Mouse (Mus musculus): ENCODE results near the gene Pacs1. TPM values are rescaled to one million over a fixed set of nuclear protein-coding genes. Genes with fewer than 3 reads are reported as not detected.
"Not testable (repeated sequence)": the region's sequence is repeated elsewhere in the genome, so short reads cannot be mapped to it uniquely, and the experiment has no call there.

The Pacs1 gene
- polyA plus RNA-seq, 1 experiment, result 40.6 TPM

DNA sequence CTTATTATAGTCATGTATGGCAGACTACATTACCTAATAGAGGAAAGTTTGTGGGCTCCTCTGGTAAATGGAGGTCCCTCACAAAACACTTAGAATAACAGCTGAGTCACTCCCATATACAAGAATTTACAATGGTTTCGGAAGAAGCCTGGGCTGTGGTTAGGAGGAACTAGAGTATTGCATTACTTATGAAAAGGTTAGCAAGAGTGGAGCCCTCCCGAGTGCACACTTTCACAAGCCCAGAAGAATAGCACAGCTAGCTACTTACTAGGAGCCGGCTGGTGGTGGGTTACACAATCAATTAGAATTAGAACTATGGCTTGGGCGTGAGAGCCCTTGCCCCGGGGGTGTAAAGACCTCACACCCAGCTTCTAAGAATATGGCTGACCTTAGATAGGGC is 94.3 kb downstream of the Pacs1 start:
- TF ChIP-seq POLR2A (IDR thresholded peaks at IDR 0.05; ENCODE audit: borderline replicate concordance, extremely low read depth, low read depth, low read length), result no peak
- TF ChIP-seq CTCF (IDR thresholded peaks at IDR 0.05; ENCODE audit: insufficient read depth, low read length), result no peak
- no peak for DNase-seq
- 56% methylated on average over 5 of the region's 5 CpGs for WGBS
- no peaks in the 10 kb centered on the region; the same call in 1 of the 2 replicates for H3K4me1 ChIP-seq (ENCODE audit: control insufficient read depth, insufficient read depth, low read length)
- no peak overlapping the region for H3K4me3 ChIP-seq (replicated peaks; ENCODE audit: extremely low read depth, low read depth, low read length)

DNA sequence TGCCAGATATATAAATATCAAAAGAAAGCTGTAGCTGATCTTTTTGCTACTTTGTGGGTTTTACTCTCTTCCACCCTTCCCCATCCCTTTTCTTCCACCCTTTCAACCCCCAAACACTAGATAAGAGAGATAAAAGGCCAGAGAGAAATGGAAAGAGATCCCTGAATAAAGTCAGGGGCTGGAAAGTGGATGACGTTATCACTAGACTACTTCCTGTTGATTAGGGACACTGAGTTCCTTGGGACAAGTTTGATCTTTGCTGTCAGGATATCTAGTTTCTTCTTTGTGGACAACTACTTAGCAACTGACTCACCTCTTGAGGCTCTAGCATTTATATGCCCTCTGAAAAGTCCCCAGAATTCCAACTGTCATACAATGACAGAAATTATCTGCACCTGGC is 102.5 kb downstream of the Pacs1 start:
- Histone ChIP-seq H3K4me1 (ENCODE audit: control insufficient read depth, insufficient read depth, low read length) (no peaks in the 10 kb centered on the region; the same call in 1 of the 2 replicates), H3K4me3 (replicated peaks; ENCODE audit: extremely low read depth, low read depth, low read length) (no peak overlapping the region)
- TF ChIP-seq CTCF (IDR thresholded peaks at IDR 0.05; ENCODE audit: insufficient read depth, low read length) (no peak), POLR2A (IDR thresholded peaks at IDR 0.05; ENCODE audit: borderline replicate concordance, extremely low read depth, low read depth, low read length) (no peak)
- no peak for DNase-seq
- 54% methylated on average over 1 of the region's 1 CpGs for WGBS

DNA sequence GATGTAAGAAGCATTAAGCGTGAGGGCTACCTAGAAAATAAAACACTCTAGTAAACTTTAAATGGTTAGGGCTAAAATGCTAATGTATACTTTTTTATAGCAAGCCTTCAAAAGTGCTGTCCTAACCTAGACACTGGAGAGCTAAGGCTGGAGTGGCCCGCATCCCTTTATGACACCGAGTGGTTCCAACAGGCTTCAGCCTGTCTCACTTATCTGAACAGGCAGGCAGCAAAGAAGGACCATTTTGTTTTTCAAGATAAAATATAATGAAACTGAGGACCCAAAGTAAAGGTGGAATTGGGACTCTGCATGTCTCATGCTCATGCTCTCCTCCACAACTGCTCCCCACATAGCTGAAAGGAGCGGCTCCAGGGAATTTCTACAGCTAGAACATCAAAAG is 105.4 kb downstream of the Pacs1 start:
- no peak for DNase-seq
- no peak overlapping the region for H3K4me3 ChIP-seq (replicated peaks; ENCODE audit: extremely low read depth, low read depth, low read length)
- WGBS, result 92% methylated on average over 4 of the region's 4 CpGs
- no peaks in the 10 kb centered on the region for H3K4me1 ChIP-seq (ENCODE audit: control insufficient read depth, insufficient read depth, low read length)
- no peak for TF ChIP-seq CTCF (IDR thresholded peaks at IDR 0.05; ENCODE audit: insufficient read depth, low read length)
- TF ChIP-seq POLR2A (IDR thresholded peaks at IDR 0.05; ENCODE audit: borderline replicate concordance, extremely low read depth, low read depth, low read length), result no peak

DNA sequence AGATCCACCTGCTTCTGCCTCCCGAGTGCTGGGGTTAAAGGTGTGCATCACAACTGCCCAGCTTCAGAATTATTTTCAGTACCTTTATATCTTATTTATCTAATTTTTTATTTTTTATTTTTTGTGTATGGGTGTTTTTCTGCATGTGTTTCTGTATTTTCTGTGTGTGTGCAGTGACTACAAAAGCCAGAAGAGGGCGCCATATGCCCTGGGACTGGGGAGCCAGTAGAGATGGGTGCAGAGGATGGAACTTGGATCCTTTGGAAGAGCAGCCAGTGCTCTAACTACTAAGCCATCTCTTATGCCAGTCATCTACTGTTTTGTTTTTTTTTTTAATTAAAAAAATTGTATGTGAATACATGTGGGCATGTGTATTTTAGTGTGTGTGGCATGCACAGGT is 108.5 kb downstream of the Pacs1 start:
- no peak for DNase-seq
- 76% methylated on average over 2 of the region's 2 CpGs for WGBS
- H3K4me3 ChIP-seq (replicated peaks; ENCODE audit: extremely low read depth, low read depth, low read length), result no peak overlapping the region
- no peaks in the 10 kb centered on the region for H3K4me1 ChIP-seq (ENCODE audit: control insufficient read depth, insufficient read depth, low read length)
- TF ChIP-seq POLR2A (IDR thresholded peaks at IDR 0.05; ENCODE audit: borderline replicate concordance, extremely low read depth, low read depth, low read length) (no peak), CTCF (IDR thresholded peaks at IDR 0.05; ENCODE audit: insufficient read depth, low read length) (peak; percentile 56)

DNA sequence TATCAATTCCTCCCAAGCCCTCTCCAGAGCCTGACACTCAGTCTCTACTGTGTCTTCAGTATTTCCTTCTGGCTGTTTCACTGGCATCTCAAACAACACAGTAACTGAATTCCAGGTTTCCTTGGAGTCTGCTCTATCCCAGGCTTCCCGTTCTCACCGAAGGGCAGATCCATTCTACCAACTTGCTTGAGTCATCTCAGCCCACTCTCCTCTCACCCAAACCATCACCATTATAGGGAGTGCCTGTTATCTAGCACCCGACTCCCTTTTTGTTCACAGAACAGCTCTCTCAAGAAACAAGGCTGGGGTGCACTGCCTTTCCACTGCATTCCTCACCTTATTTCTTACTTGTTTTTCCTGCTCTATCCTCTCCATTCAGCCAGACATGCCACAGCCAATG is 111.0 kb downstream of the Pacs1 start:
- WGBS, result 93% methylated on average over 3 of the region's 3 CpGs
- Histone ChIP-seq H3K4me1 (ENCODE audit: control insufficient read depth, insufficient read depth, low read length) (no peaks in the 10 kb centered on the region), H3K4me3 (replicated peaks; ENCODE audit: extremely low read depth, low read depth, low read length) (no peak overlapping the region)
- DNase-seq, result no peak
- TF ChIP-seq CTCF (IDR thresholded peaks at IDR 0.05; ENCODE audit: insufficient read depth, low read length) (no peak), POLR2A (IDR thresholded peaks at IDR 0.05; ENCODE audit: borderline replicate concordance, extremely low read depth, low read depth, low read length) (no peak)

DNA sequence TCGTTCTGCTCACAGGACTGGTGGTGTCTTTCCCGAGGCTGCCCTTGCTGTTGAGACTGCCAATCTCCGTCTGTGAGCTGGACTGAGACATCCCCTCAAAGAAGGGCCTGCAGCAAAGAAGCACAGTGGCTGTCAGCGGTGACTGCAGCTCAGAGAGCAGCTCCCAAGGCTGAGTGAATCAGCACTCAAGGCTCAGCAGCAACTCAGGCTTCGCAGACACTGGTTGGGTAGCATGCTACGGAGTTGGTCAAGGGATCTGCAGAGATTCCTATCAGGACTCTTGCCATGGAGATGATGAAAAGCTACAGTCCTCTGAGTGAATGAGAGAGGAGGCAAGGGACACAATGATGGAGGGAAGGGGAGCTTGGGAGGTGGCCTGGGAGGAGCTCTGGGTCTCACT is 120.7 kb downstream of the Pacs1 start:
- 89% methylated on average over 6 of the region's 6 CpGs for WGBS
- no peaks in the 10 kb centered on the region for H3K4me1 ChIP-seq (ENCODE audit: control insufficient read depth, insufficient read depth, low read length)
- H3K4me3 ChIP-seq (replicated peaks; ENCODE audit: extremely low read depth, low read depth, low read length), result no peak overlapping the region
- no peak for DNase-seq
- TF ChIP-seq CTCF (IDR thresholded peaks at IDR 0.05; ENCODE audit: insufficient read depth, low read length), result no peak
- no peak for TF ChIP-seq POLR2A (IDR thresholded peaks at IDR 0.05; ENCODE audit: borderline replicate concordance, extremely low read depth, low read depth, low read length)

DNA sequence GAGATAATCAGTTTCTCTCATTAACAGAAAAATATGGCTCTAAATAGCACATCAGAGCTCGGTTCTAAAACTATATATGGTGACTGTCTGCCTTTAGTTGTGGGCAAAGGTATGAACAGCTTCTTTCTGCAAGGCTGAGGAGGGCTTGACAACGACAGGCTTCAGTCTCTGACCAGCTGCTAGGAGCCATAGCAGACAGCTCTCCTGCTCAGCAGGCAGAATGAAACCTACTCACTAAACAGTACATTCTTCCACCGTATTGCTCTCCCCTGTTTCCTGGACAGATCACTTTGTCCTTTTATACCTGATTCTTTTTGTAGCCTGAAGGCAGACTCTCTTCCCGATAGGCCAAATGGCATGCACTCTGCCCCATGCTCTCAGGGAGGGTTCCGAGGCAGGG is 121.2 kb downstream of the Pacs1 start:
- WGBS, result 83% methylated on average over 5 of the region's 5 CpGs
- no peak for TF ChIP-seq CTCF (IDR thresholded peaks at IDR 0.05; ENCODE audit: insufficient read depth, low read length)
- no peak for DNase-seq
- no peaks in the 10 kb centered on the region for H3K4me1 ChIP-seq (ENCODE audit: control insufficient read depth, insufficient read depth, low read length)
- no peak overlapping the region for H3K4me3 ChIP-seq (replicated peaks; ENCODE audit: extremely low read depth, low read depth, low read length)

DNA sequence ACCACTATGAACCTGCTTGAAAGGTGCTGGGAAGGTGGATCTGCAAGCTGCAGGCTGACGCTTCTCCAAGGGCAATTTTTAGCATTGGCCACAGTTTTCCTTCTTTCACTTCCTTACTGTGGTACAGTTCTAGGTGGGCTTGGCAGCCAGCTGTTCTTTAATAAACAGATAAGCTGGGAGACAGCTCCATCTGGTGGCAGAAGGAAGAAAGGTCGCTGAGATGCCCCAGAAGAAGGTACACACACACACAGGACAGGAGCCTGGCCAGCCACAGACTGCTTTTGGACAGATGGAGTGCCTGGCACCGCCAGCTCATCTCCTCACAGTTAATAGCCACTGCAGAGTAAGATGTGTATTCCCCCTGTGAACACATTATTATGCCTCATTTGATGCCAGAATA is 121.6 kb downstream of the Pacs1 start:
- TF ChIP-seq CTCF (IDR thresholded peaks at IDR 0.05; ENCODE audit: insufficient read depth, low read length) (0 out of 2 replicates have a peak, but pooled peaks have one; percentile 29), POLR2A (IDR thresholded peaks at IDR 0.05; ENCODE audit: borderline replicate concordance, extremely low read depth, low read depth, low read length) (no peak)
- 31% methylated on average over 3 of the region's 3 CpGs for WGBS
- DNase-seq, result peak; percentile 31

DNA sequence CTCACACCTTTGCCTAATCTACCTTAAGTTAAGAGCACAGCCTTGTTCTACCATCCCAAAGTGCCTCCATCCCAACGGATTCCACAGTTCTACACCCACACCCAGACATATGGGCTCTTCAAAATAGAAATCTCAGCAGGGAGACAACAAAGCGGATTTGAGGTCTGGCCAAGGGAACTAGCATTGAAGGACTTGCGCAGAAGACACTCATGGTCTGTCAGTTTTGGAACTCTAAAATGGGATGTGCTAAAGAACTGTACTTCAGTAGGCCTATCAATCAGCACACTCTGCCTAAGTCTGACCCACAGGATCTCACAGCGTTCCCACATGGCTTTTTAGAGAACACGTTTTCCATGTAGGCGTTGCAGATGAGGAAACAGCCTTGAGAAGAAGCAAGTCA is 122.6 kb downstream of the Pacs1 start:
- Histone ChIP-seq H3K4me1 (ENCODE audit: control insufficient read depth, insufficient read depth, low read length) (no peaks in the 10 kb centered on the region), H3K4me3 (replicated peaks; ENCODE audit: extremely low read depth, low read depth, low read length) (no peak overlapping the region)
- no peak for TF ChIP-seq POLR2A (IDR thresholded peaks at IDR 0.05; ENCODE audit: borderline replicate concordance, extremely low read depth, low read depth, low read length)
- TF ChIP-seq CTCF (IDR thresholded peaks at IDR 0.05; ENCODE audit: insufficient read depth, low read length), result no peak
- WGBS, result 91% methylated on average over 6 of the region's 6 CpGs
- DNase-seq, result no peak

More for the DNA sequence above, 121.6 kb downstream of the Pacs1 start:
- no peak overlapping the region for H3K4me3 ChIP-seq (replicated peaks; ENCODE audit: extremely low read depth, low read depth, low read length)
- no peaks in the 10 kb centered on the region for H3K4me1 ChIP-seq (ENCODE audit: control insufficient read depth, insufficient read depth, low read length)

DNA sequence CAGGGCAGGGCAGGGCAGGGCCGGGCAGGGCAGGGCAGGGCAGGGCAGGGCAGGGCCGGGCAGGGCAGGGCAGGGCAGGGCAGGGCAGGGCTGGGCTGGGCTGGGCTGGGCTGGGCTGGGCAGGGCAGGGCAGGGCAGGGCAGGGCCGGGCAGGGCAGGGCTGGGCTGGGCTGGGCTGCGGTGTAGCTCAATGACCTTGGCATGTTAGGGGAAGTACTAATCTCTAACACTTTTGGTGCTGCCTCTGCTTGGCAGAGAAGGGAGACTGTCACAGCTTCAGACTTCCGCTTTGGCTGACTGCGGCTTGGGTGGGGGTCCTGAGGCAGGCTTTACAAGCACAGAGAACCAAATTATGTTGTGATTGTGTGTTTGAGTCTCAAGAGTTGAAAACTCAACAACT is 123.9 kb downstream of the Pacs1 start:
- WGBS, result 74% methylated on average over 5 of the region's 6 CpGs
- DNase-seq; H3K4me3 ChIP-seq (replicated peaks; ENCODE audit: extremely low read depth, low read depth, low read length); H3K4me1 ChIP-seq (ENCODE audit: control insufficient read depth, insufficient read depth, low read length): not testable (repeated sequence)

DNA sequence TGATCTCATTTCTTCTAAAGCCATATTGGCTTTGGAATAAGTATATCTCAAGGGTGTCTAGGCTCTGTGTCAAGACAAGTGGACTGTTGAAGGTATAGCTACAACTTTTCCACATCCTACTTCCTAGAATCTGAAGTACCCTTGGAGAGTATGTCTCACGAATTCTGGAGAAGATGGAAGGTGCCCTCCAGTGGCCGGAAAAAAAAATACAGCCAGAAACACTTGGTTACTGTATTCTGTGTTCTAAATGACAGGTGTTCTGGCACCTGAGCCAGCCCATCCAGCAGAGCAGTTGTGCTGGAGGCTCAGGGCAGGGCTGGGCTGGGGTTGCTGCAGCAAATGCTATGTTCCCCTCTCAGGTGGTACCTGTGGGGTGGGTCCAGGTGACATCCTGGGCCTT is 133.3 kb downstream of the Pacs1 start:
- 8% methylated on average over 2 of the region's 2 CpGs for WGBS
- peak; percentile 54 for DNase-seq
- H3K4me3 ChIP-seq (replicated peaks; ENCODE audit: extremely low read depth, low read depth, low read length), result no peak overlapping the region
- no peaks in the 10 kb centered on the region for H3K4me1 ChIP-seq (ENCODE audit: control insufficient read depth, insufficient read depth, low read length)
- TF ChIP-seq CTCF (IDR thresholded peaks at IDR 0.05; ENCODE audit: insufficient read depth, low read length), result no peak
